Mouse (Mus musculus) hindlimb bud, embryonic 11.5 days (tissue): ENCODE measurements around the gene Phf2.
"Not testable (repeated sequence)": the region's sequence is repeated elsewhere in the genome, so short reads cannot be mapped to it uniquely, and the experiment has no call there.

Experiments
- DNase-seq: peaks from one replicate; pipeline ENCODE4 v3.0.0-alpha.2; 2012; ENCODE audit warnings: low read depth, low spot score; ENCODE audit errors: extremely low spot score

The Phf2 gene

DNA sequence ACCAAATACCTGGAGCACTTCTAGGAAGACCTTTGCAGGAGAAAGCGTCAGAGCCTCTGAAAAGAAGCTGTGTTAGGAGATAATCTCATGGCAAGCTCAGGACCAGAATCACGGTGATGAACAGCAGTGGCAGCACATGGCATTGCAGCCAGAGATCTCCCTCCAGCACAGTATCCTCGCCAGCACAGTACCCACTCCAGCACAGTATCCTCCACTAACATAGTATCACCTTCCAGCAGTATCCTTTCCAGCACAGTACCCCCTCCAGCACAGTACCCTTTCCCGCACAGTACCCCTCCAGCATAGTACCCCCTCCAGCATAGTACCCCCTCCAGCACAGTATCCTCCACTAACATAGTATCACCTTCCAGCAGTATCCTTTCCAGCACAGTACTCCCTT is 61.3 kb downstream of the Phf2 start:
- not testable (repeated sequence) for DNase-seq

DNA sequence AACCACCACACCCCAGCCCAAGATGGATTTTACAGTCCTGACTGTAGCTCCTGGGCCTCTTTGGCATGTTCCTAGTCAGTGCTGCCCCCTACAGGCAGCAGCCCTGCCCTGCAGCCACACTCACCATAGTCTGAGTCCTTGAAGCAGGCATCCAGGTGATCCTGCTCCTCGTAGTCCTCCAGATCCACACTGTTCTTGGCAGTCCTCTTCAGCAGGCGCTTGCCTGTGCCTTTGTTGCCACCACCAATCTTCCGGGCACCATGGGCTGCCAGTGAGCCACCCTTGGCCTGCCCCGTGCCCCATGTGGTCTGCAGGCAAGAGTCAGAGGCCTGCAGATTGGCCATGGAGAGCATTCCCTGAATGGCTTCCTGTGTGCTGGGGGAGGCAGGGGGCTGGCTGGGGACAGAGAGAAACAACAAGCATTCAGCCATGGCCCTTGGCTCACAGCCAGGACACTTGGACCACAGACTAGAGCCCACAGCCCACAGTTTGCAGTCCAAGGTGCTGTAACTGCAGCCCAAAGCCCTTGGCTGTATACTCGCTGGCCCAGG is 63.4 kb downstream of the Phf2 start:
- no peak for DNase-seq

DNA sequence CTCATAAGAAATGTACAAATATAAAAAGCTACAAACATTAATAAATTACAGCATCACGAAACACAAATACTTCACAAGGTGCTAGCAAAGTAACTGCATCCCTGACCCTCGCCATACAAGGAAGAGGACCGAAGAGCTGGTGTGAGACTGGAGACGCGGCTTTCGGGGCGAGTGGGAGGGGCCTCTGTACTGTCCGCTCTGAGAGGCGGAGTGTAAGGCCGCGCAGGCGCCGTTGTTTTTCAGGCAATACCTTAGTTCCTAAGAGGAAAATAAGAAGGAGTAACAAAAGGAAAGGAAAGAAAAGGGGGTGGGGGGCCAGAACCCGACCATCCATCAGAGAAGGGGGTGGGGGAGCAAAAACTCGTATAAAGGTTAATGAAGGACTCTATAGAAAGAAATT is 68.7 kb downstream of the Phf2 start:
- DNase-seq = no peak

DNA sequence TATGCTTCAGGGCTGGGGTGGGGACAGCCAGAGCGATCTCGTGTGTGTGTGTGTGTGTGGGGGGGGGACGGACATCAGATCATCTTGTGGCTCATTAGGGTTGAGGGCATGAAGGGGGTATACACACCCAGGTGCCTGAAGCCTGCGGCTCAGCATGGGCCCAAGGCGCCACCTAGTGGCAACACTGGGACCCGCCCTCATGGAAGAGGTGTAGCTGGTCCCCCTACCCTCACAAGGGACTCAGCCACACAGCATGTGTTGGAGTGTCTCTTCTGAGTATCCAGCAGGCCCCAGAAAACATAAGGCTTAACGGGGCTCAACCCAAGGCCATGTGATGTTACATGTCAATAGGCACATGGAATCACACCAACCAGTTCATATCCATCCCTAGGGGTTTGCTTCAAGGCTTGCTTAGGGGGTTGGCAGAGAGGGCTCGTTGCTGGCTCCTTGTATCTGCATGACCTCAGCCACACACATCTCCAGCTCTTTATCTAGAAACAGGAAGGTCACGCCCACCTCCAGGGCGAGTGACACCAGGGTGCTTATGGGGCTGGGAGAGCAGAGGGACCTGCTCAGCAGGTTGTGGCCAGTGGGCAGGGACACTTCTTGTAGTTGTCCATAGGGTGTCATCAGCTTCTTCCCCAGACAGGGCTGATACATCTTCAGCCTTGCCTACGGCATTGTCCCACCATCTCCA is 69.9 kb downstream of the Phf2 start:
- DNase-seq = peak; percentile 39

DNA sequence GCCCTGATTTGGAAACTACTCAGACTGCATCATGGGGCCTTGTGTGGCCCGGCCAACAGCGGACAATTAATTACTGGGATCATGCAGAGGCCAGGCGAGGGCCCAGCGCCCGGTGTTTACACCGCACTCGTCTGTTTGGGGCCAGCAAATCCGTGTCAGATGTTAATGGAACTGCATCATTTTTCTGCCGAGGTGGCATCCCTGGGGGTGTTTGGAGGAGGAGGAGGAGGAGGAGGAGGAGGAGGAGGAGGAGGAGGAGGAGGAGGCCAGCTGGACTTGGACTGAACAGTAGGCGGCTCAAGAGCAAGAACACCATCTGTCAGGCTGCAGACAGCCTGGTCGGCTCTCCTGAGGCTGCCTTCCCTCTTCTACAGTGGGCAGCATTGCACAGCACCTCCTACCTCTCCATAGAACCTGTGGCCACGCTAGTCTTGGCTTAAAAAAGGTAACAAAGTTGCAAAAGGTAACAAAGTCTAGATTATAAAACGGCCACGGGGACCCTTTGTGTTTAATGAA is 72.6 kb downstream of the Phf2 start:
- no peak for DNase-seq

DNA sequence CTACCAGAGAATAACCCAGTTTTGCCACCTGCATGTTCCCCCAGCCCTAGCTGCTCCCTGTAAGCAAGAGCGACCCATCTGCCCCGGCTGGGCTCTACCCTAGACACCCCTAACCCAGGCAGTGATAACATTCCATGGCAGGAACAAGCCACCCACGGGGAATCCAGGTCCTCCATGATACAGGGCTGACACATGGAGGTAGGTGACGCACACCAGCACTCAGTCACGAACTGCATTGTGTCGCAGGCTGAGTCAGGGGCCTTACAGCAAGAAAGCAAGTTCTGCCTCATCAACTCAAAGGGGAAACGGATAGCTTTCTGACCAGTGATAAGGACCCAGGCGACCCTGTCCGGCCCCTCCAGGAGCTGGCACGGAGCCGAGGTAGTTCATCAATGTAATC is 74.0 kb downstream of the Phf2 start:
- no peak for DNase-seq

DNA sequence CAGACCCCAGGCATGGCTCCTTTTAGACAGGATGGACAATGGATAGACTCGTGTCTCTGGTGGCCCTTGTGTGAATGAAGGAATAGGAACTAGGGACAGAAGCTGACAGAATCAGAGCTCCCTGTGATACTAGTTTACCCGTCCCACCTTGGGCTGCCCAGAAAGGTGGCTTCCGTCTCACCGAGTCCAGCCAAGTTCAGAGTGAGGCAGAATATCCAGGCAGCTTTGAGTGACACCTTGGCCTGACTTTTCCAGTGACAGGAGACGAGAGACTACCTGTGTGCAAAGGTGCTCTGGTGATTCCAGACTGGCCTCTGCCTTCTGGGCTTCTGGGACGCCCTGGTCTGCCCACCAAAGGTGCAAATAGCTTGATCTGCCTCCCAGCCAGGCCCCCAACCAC is 75.2 kb downstream of the Phf2 start:
- DNase-seq = no peak

- no peak for DNase-seq
These were observed 86.2 kb downstream of the Phf2 start for GRCm38 (mm10) chr13:48784594-48785298.

DNA sequence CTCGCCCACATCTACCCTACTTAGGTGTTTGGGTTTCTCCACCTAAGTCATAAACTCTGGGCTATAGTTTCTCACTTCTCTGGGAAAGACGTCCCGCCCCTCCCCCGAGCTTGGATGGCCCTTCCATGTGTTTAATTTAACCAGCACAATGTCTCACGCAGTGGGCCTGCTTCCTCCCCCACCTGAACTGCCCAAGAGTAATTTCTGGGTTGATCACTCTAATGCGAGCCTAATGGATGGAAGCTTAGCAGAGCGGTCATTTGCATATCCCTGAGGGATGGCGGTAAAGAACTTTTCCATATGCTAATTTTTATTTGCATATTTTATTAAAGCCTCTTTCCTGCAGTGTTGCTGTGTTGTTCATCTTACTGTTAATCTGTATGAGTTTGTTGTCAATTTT is 86.8 kb downstream of the Phf2 start:
- DNase-seq = no peak

DNA sequence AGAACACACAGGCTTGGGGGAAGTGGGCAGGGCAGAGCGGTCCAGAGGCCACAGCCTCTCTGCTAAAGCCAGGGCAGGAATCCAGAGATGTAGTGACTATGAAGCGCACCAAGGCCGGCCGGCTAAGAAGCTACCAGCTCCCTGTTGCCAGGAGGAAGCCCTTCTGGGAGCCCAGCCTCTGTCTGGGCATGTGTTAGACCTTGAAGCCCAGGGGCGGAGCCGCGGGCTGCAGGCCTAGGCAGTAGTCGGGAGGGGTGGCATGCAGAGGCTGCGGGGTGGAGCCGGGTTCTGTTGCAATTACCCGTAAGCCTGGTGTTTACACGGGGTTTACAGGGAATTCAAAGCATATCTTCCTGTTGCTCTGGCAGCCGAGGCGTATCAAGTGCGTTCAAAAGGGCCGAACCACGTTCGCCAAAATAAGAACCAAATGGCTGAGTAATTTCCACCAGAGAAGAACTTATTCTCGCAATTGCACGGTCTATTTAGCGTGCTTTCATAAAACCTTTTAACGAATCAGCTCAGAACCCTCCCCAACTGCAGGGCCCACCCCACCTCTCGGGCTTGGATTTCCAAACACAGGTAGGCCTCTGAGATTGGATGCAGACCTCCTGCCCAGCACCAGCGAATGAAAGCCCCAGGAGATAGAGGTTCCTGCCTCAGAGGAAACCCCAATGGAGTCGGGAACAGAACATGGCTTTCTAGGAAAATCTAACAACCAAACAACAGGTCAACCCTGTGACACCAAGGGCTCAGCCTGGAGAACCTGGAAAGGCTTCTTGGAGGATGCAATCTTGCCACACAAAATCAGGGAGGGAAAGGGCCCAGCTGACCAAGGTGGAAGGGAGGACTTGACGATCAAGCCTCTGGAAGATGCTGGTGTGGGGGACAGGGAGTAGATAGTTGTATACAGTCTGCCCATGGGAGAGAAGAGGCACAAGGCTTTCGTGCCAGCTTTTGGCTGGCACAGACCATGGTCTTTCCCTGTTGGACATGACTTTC is 87.9 kb downstream of the Phf2 start:
- no peak for DNase-seq

DNA sequence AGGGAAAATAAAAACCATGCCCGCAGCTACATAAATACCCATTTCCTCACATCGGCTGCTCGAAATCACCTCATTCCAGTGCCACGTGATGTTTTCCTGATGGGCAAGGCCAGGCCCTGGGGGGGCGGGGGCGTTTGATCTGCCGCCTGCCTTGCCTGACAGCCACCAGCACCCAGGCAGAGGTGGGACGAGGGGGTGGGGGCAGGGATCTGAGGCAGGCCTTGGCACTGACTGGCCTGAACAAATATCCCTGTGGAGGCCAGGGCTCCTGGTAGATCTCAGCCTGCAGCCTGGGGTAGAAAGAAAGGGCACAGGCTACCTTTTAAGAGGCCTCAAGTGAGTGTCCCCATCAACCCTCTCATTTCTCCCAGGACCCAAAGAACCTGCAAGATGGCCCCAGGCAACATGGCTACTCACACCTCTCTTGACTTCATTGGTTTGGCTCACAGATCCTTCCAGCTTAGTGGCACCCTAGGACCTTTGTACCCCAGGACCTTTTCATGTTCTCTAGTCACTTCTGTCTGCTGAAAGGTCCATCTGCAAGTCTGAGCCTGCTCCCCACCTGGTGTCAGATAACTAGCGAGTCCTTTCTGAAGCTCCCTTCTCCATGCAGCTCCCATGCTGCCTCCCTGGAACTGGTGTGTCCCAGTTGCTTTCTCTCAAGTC is 90.4 kb downstream of the Phf2 start:
- no peak for DNase-seq

DNA sequence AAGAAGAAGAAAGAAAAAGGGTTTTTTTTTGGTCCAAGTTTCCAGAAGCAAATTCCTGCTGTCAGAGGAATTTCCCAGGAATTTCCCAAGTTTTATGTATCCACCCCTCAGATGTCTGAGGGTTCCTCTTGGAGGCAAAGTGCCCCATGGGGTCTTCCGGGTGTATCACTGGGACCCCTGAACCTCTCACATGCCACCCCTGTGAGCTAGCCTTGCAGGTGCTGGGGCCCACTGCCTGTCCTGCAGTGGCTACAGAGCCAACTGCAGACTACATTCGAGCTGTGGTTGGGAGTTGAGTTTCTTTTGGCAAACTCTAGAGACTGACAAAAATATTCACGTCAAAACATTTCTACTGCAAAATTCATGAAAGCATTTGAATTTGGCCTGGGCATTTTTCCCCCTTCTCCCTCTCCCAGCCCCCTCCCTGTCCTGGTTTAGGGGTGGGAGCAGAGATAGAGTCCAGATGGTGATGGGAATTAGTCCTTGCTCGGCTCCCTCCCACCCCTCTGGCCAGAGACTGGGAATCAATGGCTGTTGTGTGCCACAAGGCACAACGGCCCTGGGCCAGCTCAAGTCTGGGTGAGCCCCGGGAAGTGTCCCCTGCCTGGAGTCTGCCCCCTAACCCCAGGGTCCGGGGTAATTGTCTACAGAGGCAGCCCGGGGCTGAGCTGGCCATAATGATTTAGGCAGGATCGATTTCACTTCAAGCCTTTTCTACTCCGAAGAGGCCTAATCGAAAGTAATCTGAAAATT is 91.2 kb downstream of the Phf2 start:
- DNase-seq = no peak

GRCm38 (mm10) chr13:48778138-48778537 is 92.8 kb downstream of the Phf2 start:
- DNase-seq = no peak

- no peak for DNase-seq
These were observed 96.4 kb downstream of the Phf2 start for GRCm38 (mm10) chr13:48774506-48774905.

DNA sequence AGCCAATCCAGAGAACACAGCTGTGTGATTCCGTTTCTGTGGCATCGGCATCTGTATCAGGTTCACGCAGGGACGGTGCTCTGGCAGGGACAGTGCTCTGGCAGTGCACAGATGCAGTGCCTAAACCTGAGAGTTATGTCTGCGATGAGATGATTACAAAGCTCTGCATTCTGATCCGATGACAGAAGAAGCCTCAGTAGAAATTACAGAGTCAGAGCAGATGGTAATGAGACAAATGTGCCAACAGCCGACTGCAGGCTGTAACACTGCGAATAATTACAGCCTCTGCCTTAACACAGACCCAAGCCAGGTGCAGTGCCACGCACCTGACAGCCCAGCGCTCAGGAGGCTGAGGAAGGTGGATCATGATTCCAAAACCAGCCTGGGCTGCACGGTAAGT is 102.8 kb downstream of the Phf2 start:
- no peak for DNase-seq

- DNase-seq = no peak
These were observed 107.1 kb downstream of the Phf2 start for GRCm38 (mm10) chr13:48763701-48764245.

DNA sequence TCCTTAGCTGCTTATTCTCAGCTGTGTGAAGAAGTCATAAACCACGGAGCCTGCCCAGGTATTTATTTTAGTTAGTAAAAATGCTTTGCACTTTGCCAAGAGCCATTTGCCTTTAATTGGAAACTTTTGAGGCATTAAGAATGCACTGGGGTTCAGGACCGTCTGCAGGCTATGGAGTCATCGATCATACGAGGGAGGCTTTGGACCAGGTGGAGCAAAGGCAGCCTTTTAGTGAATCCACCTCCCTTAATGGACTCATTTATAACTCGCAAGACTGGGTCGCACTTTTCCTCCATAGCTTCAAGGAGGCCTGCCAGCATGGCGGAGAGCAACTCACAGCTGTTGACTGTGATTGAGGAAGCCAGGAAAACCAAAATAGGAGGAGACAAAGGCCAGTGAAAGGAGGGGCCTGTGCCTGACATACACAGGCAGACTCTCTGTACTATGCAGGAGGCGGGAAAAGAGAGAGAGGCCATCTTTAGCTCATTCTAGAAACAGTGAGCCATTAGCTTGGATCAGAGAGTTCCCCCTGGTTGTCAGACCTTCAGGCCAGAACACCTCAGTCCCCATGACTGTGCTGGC is 110.0 kb downstream of the Phf2 start:
- no peak for DNase-seq

DNA sequence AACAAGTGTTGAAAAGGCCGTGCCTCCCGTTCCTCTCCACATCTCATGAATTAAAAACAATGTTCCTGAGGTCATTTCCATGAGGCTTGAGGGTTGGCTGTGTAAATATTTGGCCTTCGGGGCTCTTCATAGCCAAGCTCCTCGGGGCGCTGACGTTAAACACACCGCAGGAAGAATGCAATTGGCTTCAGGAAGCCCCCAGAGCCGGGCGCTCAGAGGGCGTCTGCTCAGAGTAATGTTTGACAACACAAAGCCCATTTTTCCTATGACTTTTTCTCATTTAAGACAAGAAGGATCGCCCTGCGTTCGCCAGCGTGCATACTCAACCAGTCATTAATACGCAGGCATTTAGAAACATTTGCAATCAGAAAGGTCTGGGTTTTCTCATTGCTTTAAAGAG is 114.2 kb downstream of the Phf2 start:
- DNase-seq = no peak
